Mouse (Mus musculus) heart, adult 2 months (tissue): Measurements from ENCODE around the gene L3mbtl4.

Experiments used
- CTCF ChIP-seq: fragments of 200-600 bp; IDR thresholded peaks from 2 replicates; pipeline ENCODE4 v1.8.1; 2022; ENCODE audit warnings: antibody characterized with exemption, mild to moderate bottlenecking, moderate library complexity
- POLR2A ChIP-seq: fragments of 200-500 bp; IDR thresholded peaks from 2 replicates; pipeline ENCODE4 v1.6.1; 2011; ENCODE audit warnings: mild to moderate bottlenecking, low read depth, low read length, control low read depth; ENCODE audit not compliant: insufficient read depth

DNA sequence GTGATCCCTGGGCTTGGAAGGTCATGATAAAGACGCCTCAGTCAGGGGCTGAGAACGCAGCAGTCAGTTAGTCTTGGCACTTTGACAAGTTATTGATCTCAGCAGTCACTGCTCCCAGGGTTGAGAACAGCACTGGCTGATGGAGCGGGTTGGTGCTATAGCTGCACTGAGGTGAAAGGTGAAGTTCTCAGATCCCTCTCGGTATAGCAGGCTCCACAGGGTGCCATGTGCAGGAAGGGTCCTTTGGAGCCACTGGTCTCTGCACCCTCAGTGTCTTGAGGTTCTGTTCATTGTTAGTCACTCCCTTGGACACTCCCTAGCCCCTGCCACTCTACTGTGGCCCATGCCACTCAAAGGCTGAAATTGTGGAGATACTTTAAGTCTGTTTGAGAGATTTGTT, 14.5 kb downstream of the L3mbtl4 start:
- TF ChIP-seq POLR2A (no peak), CTCF (no peak)
